Mouse (Mus musculus) layer of hippocampus, adult 2 months (tissue): ENCODE results near the gene Olfr31. TPM values are rescaled to one million over a fixed set of nuclear protein-coding genes. Genes with fewer than 3 reads are reported as not detected.

Source experiments
- DNase-seq, 2 experiments: peaks; one replicate each; pipeline ENCODE4 v3.0.0; 2022; ENCODE audit warnings: low spot score in 2 of 2
- H3K27ac ChIP-seq: fragments of 200-600 bp; 2 replicates; pipeline ENCODE4 v1.8.1; 2022
- H3K4me3 ChIP-seq: fragments of 200-600 bp; 2 replicates; pipeline ENCODE4 v1.8.1; 2022; ENCODE audit warnings: mild to moderate bottlenecking
- CTCF ChIP-seq: fragments of 200-600 bp; conservative IDR thresholded peaks from 2 replicates; pipeline ENCODE4 v1.8.1; 2022; ENCODE audit warnings: antibody characterized with exemption, mild to moderate bottlenecking, moderate library complexity
- long read RNA-seq, 2 experiments: library from polyadenylated mRNA; stranded (forward); transcript quantifications; one replicate each; pipeline ENCODE4 v2.0.0; 2021; ENCODE audit warnings: borderline mapping rate in 2 of 2
- total RNA-seq, 2 experiments: library from RNA; stranded (reverse); gene quantifications; 2 replicates each; pipeline ENCODE4 v1.2.3; 2021

Gene Olfr31
- not detected for total RNA-seq
- long read RNA-seq, experiment 1: 0 reads
- long read RNA-seq, experiment 2: 0 reads

GRCm38 (mm10) chr14:14322528-14322927, at the start of gene Olfr31:
TSS of gene Olfr31 (plus strand) at chr14:14322828.
- Histone ChIP-seq H3K4me3 (no peak within 1 kb of the TSS), H3K27ac (no peak within 1 kb of the TSS)
- no peak for TF ChIP-seq CTCF
- DNase-seq: no peak

GRCm38 (mm10) chr14:14294426-14294825, 28.2 kb upstream of the Olfr31 start:
- H3K4me3 ChIP-seq: no peak overlapping the region
- peak; percentile 29; the same call in 1 of the 2 replicates for TF ChIP-seq CTCF
- DNase-seq: no peak
- no peak overlapping the region for H3K27ac ChIP-seq

- TF ChIP-seq CTCF: no peak
- no peak overlapping the region for H3K27ac ChIP-seq
- H3K4me3 ChIP-seq: no peak overlapping the region; the same call in 1 of the 2 replicates
- DNase-seq: no peak
These were observed 13.7 kb upstream of the Olfr31 start for GRCm38 (mm10) chr14:14308938-14309337.

- no peak for TF ChIP-seq CTCF
- no peak overlapping the region for H3K4me3 ChIP-seq
- H3K27ac ChIP-seq: no peak overlapping the region
- no peak for DNase-seq
These were observed 13.2 kb upstream of the Olfr31 start for GRCm38 (mm10) chr14:14309416-14309815.

- H3K4me3 ChIP-seq: peak overlapping the region; percentile 74
- DNase-seq: peak; percentile 75 to 77
- H3K27ac ChIP-seq: peak overlapping the region; percentile 88
- TF ChIP-seq CTCF: peak; percentile 64
These were observed 22.7 kb downstream of the Olfr31 start for GRCm38 (mm10) chr14:14345113-14345871.

GRCm38 (mm10) chr14:14345948-14346812, 23.6 kb downstream of the Olfr31 start, which contains the start of gene Il3ra:
TSS of gene Il3ra (plus strand) at chr14:14346275.
- TF ChIP-seq CTCF: no peak
- peak within 1 kb of the TSS; percentile 74 for H3K4me3 ChIP-seq
- peak within 1 kb of the TSS; percentile 88 for H3K27ac ChIP-seq
- peak; percentile 71 to 76 for DNase-seq

- peak overlapping the region; percentile 74 for H3K4me3 ChIP-seq
- peak overlapping the region; percentile 88 for H3K27ac ChIP-seq
- no peak for TF ChIP-seq CTCF
- DNase-seq: no peak
These were observed 24.1 kb downstream of the Olfr31 start for GRCm38 (mm10) chr14:14346813-14347100.

- peak in 1 of 2 experiments; percentile 35 for DNase-seq
- Histone ChIP-seq H3K4me3 (no peak overlapping the region), H3K27ac (no peak overlapping the region)
- no peak for TF ChIP-seq CTCF
These were observed 24.7 kb downstream of the Olfr31 start for GRCm38 (mm10) chr14:14347151-14347835.

- no peak for TF ChIP-seq CTCF
- Histone ChIP-seq H3K4me3 (no peak overlapping the region), H3K27ac (no peak overlapping the region)
- peak in 1 of 2 experiments; percentile 38 for DNase-seq
These were observed 25.4 kb downstream of the Olfr31 start for GRCm38 (mm10) chr14:14347836-14348621.

GRCm38 (mm10) chr14:14348674-14349401, 26.2 kb downstream of the Olfr31 start:
- H3K27ac ChIP-seq: no peak overlapping the region
- no peak overlapping the region for H3K4me3 ChIP-seq
- peak in 1 of 2 experiments; percentile 16 for DNase-seq
- TF ChIP-seq CTCF: no peak

- no peak for DNase-seq
- Histone ChIP-seq H3K4me3 (no peak overlapping the region), H3K27ac (no peak overlapping the region)
- no peak for TF ChIP-seq CTCF
These were observed 27.0 kb downstream of the Olfr31 start for GRCm38 (mm10) chr14:14349485-14350262.
